Mouse (Mus musculus) heart, postnatal 25 days (tissue): ENCODE data around the gene C530025M09Rik. TPM values are rescaled to one million over a fixed set of nuclear protein-coding genes. Genes with fewer than 3 reads are reported as not detected.

Experiments used
- DNase-seq: peaks from one replicate; pipeline ENCODE4 v3.0.0; 2022; ENCODE audit warnings: low spot score
- intact Hi-C: fragments of 180-260 bp; cut with DNase I; formaldehyde crosslinking; loops from one replicate; pipeline ENCODE4 v1.15.1; 2025
- total RNA-seq, 2 experiments: library from RNA; stranded (reverse); gene quantifications; 2 replicates each; pipeline ENCODE4 v1.2.3; 2021

The C530025M09Rik gene
- total RNA-seq, 2 experiments from 2014 or later = not detected

GRCm38 (mm10) chr2:149805256-149805655 lies 25.8 kb downstream of the C530025M09Rik start:
- intact Hi-C loops = no loop called here
- DNase-seq = no peak

GRCm38 (mm10) chr2:149804599-149805140 lies 26.3 kb downstream of the C530025M09Rik start:
- intact Hi-C loops = no loop called here
- no peak for DNase-seq

GRCm38 (mm10) chr2:149798613-149799012 lies 32.4 kb downstream of the C530025M09Rik start:
- DNase-seq = no peak
- intact Hi-C loops = no loop called here

Other genes with a start within 250 kb of the C530025M09Rik start
- not detected for gene Syndig1, start 2.0 kb downstream of the C530025M09Rik start, total RNA-seq